Mouse (Mus musculus): Measurements from ENCODE around the gene Exog. TPM values are rescaled to one million over a fixed set of nuclear protein-coding genes. Genes with fewer than 3 reads are reported as not detected.
A peak's percentile ranks its signal among the peaks of the same experiment; 100 is the strongest.

Gene Exog
- 1 to 10 TPM; 1.2 to 1.4 TPM for total RNA-seq (2021)
- long read RNA-seq, experiment 1, partial matches to known transcripts, result 0 of 2 reads
- long read RNA-seq, experiment 1, other reads (novel, unspliced or antisense), result 0 of 2 reads
- long read RNA-seq, experiment 2, partial matches to known transcripts, result 0 of 4 reads
- long read RNA-seq, experiment 2, other reads (novel, unspliced or antisense), result 2 of 4 reads

GRCm38 (mm10) chr9:119444738-119445429 lies at the start of gene Exog:
Gene Exog (plus strand): TSS chr9:119444943.
- intact Hi-C loops (cut with DNase I), result no loop called here
- DNase-seq, result peak; percentile 97 to 98

GRCm38 (mm10) chr9:119401351-119401750 lies 43.4 kb upstream of the Exog start:
- no peak for DNase-seq
- intact Hi-C loops (cut with DNase I), result loop anchor here (1.0 to 2.0 kb wide), 2 partner anchors 25 to 43 kb away; no protein-coding TSS in a partner anchor

- intact Hi-C loops (cut with DNase I), result loop anchor here (1.0 to 2.0 kb wide), 3 partner anchors 24 to 43 kb away; no protein-coding TSS in a partner anchor
- peak; percentile 88 to 94 for DNase-seq
Observed at GRCm38 (mm10) chr9:119401801-119402214, 42.9 kb upstream of the Exog start, which contains the start of gene Acvr2b. Gene Acvr2b (plus strand): TSS chr9:119402118.

GRCm38 (mm10) chr9:119402253-119403235 lies 42.2 kb upstream of the Exog start:
- intact Hi-C loops (cut with DNase I), result loop anchor here (2.0 kb wide), 1 partner anchor 28 kb away; no protein-coding TSS in a partner anchor
- peak in 1 of 2 experiments; percentile 59 for DNase-seq

- intact Hi-C loops (cut with DNase I), result loop anchor here (2.0 kb wide), 1 partner anchor 28 kb away; no protein-coding TSS in a partner anchor
- DNase-seq, result peak in 1 of 2 experiments; percentile 37
Observed at GRCm38 (mm10) chr9:119403236-119403641, 41.5 kb upstream of the Exog start.

GRCm38 (mm10) chr9:119404090-119404489 lies 40.7 kb upstream of the Exog start:
- intact Hi-C loops (cut with DNase I), result no loop called here
- DNase-seq, result peak in 1 of 2 experiments; percentile 7

GRCm38 (mm10) chr9:119407884-119408283 lies 36.9 kb upstream of the Exog start:
- peak in 1 of 2 experiments; percentile 52 for DNase-seq
- intact Hi-C loops (cut with DNase I), result no loop called here

- DNase-seq, result peak in 1 of 2 experiments; percentile 46
- intact Hi-C loops (cut with DNase I), result no loop called here
Observed at GRCm38 (mm10) chr9:119408898-119409664, 35.7 kb upstream of the Exog start.

- intact Hi-C loops (cut with DNase I), result no loop called here
- no peak for DNase-seq
Observed at GRCm38 (mm10) chr9:119409864-119410263, 34.9 kb upstream of the Exog start.

- intact Hi-C loops (cut with DNase I), result no loop called here
- no peak for DNase-seq
Observed at GRCm38 (mm10) chr9:119418025-119418424, 26.7 kb upstream of the Exog start.

- intact Hi-C loops (cut with DNase I), result no loop called here
- no peak for DNase-seq
Observed at GRCm38 (mm10) chr9:119419852-119420438, 24.8 kb upstream of the Exog start.

- intact Hi-C loops (cut with DNase I), result no loop called here
- peak in 1 of 2 experiments; percentile 64 for DNase-seq
Observed at GRCm38 (mm10) chr9:119425217-119425975, 19.3 kb upstream of the Exog start.

GRCm38 (mm10) chr9:119425976-119426415 lies 18.7 kb upstream of the Exog start:
- intact Hi-C loops (cut with DNase I), result loop anchor here (1.0 kb wide), 1 partner anchor 25 kb away; no protein-coding TSS in a partner anchor
- no peak for DNase-seq

- DNase-seq, result no peak
- intact Hi-C loops (cut with DNase I), result loop anchor here (1.0 kb wide), 1 partner anchor 25 kb away; no protein-coding TSS in a partner anchor
Observed at GRCm38 (mm10) chr9:119426483-119426882, 18.3 kb upstream of the Exog start.

GRCm38 (mm10) chr9:119430311-119430710 lies 14.4 kb upstream of the Exog start:
- DNase-seq, result peak; percentile 67 to 74
- intact Hi-C loops (cut with DNase I), result loop anchor here (2.0 kb wide), 2 partner anchors 28 to 74 kb away; partner anchors contain the start of genes Acvr2b and Xylb

GRCm38 (mm10) chr9:119435855-119436254 lies 8.9 kb upstream of the Exog start:
- intact Hi-C loops (cut with DNase I), result loop anchor here (5.0 kb wide), 1 partner anchor 284 kb away; no protein-coding TSS in a partner anchor
- DNase-seq, result no peak

GRCm38 (mm10) chr9:119438065-119438464 lies 6.7 kb upstream of the Exog start:
- intact Hi-C loops (cut with DNase I), result loop anchor here (5.0 kb wide), 1 partner anchor 286 kb away; no protein-coding TSS in a partner anchor
- DNase-seq, result no peak

GRCm38 (mm10) chr9:119438498-119439000 lies 6.2 kb upstream of the Exog start:
- intact Hi-C loops (cut with DNase I), result loop anchor here (5.0 kb wide), 1 partner anchor 286 kb away; no protein-coding TSS in a partner anchor
- DNase-seq, result no peak
